Mouse (Mus musculus): ENCODE measurements around the gene Phyhd1.
A peak's percentile ranks its signal among the peaks of the same experiment; 100 is the strongest.

Phyhd1 gene

DNA sequence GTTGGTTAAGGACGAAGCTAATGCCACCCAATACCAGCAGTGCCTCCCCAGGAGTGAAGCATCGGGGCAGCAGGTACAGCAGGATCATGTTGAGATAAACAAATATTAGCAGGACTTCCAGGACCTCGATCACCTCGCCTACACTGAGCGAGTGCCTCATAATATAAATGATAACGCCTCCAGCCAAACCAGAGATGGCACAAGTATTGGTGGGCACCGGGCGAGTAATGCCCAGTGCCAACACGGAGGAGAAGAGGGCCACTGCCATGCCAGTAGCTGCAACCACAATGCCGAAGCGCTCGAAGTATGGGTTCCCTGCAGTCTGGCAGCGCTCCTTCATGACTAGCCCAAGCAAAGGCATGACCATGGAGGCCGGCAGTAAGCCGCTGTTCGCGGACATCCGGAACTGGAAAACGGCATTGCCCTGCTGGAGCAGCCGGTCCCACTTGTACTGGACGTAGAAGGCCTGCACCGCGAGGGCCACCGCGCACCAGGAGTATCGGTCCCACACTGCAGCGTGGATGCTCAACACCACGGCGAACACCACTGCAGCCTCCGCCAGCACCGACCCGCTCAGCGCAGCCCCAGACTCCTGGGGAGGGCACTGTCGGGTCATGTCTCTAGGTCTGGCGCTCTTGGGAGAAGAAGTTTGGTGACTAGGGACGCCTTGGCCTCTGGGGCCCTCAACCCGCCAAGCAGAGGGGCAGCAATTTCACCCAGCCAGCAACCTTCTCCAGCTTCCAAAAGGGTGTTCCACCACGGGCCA, 19.6 kb downstream of the Phyhd1 start:
- DNase-seq (ENCODE audit: low read depth), result no peak

DNA sequence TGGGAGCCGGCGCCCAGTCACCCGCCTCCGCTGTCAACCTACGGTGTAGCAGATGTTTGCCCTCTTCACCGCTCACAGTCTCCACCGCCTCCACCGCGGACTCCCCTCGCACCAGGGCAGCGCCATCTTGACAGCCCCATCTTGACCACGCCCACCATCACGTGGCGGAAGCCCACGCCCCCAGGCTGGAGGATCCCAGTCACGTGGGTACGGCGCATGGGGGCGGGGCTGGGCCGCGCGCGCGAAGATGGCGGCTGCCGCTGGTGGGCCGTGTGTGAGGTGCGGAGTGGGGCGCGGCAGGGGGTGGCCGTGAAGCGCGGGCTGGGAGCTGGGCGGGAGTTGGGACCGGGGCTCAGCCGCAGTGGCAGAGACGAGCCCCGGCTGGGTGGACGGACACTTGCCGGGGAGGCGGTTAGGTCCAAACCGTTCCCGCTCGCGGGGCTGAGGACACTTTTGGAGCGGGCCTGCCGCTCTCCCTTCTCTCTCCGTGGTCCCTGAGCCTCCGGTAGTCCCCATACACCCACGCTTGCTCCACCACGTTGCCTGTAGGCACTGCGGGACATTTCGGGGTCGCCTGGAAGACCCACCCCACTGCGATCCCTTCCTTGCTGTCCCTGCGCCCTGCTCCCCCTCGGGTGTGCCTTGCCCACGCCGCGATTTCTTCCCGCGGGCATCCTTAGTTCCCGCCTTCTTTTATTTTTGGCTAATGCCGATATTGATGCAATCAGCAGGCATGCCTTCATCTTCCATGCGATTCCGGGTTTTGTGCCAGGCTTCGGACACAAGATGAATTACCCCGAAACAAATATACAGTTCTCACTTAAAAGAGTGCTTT, 20.4 kb downstream of the Phyhd1 start, which contains the start of the genes Dolk and Nup188:
Gene Dolk (minus strand): TSS at position 143 of the 835 bp plus-strand sequence.
Gene Nup188 (plus strand): TSS at position 206 of the 835 bp plus-strand sequence.
- peak; percentile 98 for DNase-seq (ENCODE audit: low read depth)

DNA sequence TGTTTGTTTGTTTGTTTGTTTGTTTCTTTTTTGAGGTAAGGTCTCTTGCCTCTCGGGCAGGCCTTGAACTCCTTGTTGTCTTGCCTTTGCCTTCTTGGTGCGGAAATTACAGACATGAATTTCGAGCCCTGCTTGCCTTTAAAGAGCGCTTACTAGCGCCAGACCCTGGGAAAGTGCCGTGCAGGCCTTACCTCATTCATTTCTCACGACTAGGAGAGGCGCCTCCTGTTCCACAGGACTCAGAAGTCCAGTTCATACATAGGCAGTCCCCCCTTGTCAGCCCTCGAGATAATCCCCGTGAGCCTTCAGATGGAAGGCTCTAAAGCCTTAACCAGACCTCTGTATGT, 21.0 kb downstream of the Phyhd1 start:
- peak; percentile 51 for DNase-seq (ENCODE audit: low read depth)

- no peak for DNase-seq (ENCODE audit: low read depth)
These were observed 33.5 kb downstream of the Phyhd1 start for GRCm38 (mm10) chr2:30299525-30299924.

DNA sequence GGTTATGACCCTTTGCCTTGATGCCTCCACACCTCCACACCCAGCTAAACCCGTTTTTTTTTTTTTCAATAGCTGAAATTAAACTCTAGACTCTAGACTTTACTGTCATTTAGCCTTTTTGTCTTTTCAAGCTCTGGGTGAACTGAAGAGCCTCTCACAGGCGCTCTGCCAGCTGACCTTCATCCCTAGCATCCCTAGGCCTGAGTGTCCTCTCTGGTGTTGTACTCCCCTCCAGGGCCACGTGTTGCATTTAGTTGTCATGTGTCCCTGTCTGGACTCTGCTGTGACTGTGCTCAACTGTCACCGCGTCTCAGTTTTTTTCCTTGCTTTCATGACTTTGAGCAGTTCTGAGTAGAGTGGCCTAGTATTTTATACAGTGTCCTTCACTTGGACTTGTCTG, 34.0 kb downstream of the Phyhd1 start:
- DNase-seq (ENCODE audit: low read depth), result no peak

- DNase-seq (ENCODE audit: low read depth), result no peak
These were observed 40.1 kb downstream of the Phyhd1 start for GRCm38 (mm10) chr2:30306087-30306486.

GRCm38 (mm10) chr2:30309351-30309750, 43.3 kb downstream of the Phyhd1 start:
- DNase-seq (ENCODE audit: low read depth), result no peak

DNA sequence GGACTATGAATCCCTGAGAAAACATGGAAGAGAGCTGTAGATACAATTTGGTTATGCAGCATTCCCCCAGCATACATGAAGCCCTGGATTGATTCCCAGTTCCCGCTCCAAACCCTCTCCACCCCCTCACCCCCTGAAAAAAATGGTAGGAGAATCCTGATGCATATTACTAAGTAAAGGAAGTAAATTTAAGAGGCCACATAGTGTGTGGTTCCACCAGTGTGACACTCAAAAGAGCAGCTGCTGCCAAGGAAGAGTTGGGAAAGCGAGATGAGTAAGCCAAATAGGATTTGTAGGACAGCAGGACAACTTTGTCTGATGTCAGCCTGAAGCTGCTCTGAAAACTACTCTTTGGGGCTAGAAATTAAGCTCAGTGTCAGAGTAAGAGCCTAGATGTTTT, 45.5 kb downstream of the Phyhd1 start:
- DNase-seq (ENCODE audit: low read depth), result no peak

DNA sequence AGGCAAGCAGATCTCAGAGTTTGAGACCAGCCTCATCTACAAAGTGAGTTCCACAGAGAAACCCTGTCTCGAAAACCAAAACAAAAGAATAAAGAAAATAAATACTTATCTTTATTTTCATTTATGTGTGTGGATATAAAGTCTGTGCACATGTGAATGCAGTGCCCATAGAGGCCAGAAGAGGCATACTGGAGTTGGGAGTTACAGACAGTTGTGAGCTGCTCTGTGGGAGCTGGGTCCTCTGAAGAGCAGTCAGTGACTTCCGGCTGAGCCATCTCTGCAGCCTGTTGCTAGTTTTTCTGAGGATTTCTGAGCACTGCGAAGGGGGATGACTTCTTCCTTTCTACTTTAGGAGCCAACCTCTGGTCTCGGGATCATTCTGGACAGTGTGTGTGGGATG, 50.1 kb downstream of the Phyhd1 start:
- no peak for DNase-seq (ENCODE audit: low read depth)

GRCm38 (mm10) chr2:30316955-30317354, 51.0 kb downstream of the Phyhd1 start:
- no peak for DNase-seq (ENCODE audit: low read depth)

GRCm38 (mm10) chr2:30319260-30319659, 53.3 kb downstream of the Phyhd1 start:
- DNase-seq (ENCODE audit: low read depth), result no peak

GRCm38 (mm10) chr2:30323111-30323510, 57.1 kb downstream of the Phyhd1 start:
- DNase-seq (ENCODE audit: low read depth), result no peak

- DNase-seq (ENCODE audit: low read depth), result no peak
These were observed 59.3 kb downstream of the Phyhd1 start for GRCm38 (mm10) chr2:30325296-30325695.

- no peak for DNase-seq (ENCODE audit: low read depth)
These were observed 61.3 kb downstream of the Phyhd1 start for GRCm38 (mm10) chr2:30327276-30327675.

- DNase-seq (ENCODE audit: low read depth), result no peak
These were observed 62.8 kb downstream of the Phyhd1 start for GRCm38 (mm10) chr2:30328791-30329190.
